Mouse (Mus musculus) heart, embryonic 13.5 days (tissue): ENCODE results near the gene Nop2. TPM values are rescaled to one million over a fixed set of nuclear protein-coding genes. Genes with fewer than 3 reads are reported as not detected.
"Not testable (repeated sequence)": the region's sequence is repeated elsewhere in the genome, so short reads cannot be mapped to it uniquely, and the experiment has no call there.

Source experiments
- ATAC-seq: fragments of 200-750 bp; cut with Nextera tagmentation; 2 replicates; pipeline ENCODE4 v1.8.0; 2017; ENCODE audit warnings: moderate TSS enrichment; ENCODE audit not compliant: insufficient number of reproducible peaks, low FRiP score, low TSS enrichment; ENCODE audit errors: extremely low read depth
- H3K27ac ChIP-seq: fragments of 300-500 bp; sonication (generic); replicated peaks from 2 replicates; pipeline ENCODE4 v1.5.1; 2015; ENCODE audit warnings: moderate library complexity, mild to moderate bottlenecking, inconsistent platforms
- H3K27me3 ChIP-seq: fragments of 300-500 bp; sonication (generic); replicated peaks from 2 replicates; pipeline ENCODE4 v1.6.1; 2015; ENCODE audit warnings: mild to moderate bottlenecking, inconsistent platforms
- H3K36me3 ChIP-seq: fragments of 300-500 bp; sonication (generic); 2 replicates; pipeline ENCODE4 v1.6.1; 2015; ENCODE audit warnings: mild to moderate bottlenecking, inconsistent platforms
- H3K4me1 ChIP-seq: fragments of 300-500 bp; sonication (generic); 2 replicates; pipeline ENCODE4 v1.6.1; 2015; ENCODE audit warnings: inconsistent platforms
- H3K4me2 ChIP-seq: fragments of 300-500 bp; sonication (generic); 2 replicates; pipeline ENCODE4 v1.6.1; 2015; ENCODE audit warnings: inconsistent platforms, mild to moderate bottlenecking, moderate library complexity
- H3K4me3 ChIP-seq: fragments of 300-500 bp; sonication (generic); 2 replicates; pipeline ENCODE4 v1.5.1; 2015; ENCODE audit warnings: moderate library complexity, mild to moderate bottlenecking, inconsistent platforms
- H3K9ac ChIP-seq: fragments of 300-500 bp; sonication (generic); 2 replicates; pipeline ENCODE4 v1.6.1; 2015; ENCODE audit warnings: inconsistent platforms, mild to moderate bottlenecking, moderate library complexity
- H3K9me3 ChIP-seq: fragments of 300-500 bp; sonication (generic); 2 replicates; pipeline ENCODE4 v1.6.1; 2016; ENCODE audit warnings: inconsistent platforms
- WGBS: fragments of 180-500 bp; shearing (Covaris S2); methylation state at CpG from one replicate; pipeline ENCODE4 v1.1.7; 2015; ENCODE audit warnings: mixed read lengths; 5-methylcytosine and 5-hydroxymethylcytosine counted together
- polyA plus RNA-seq: library from polyadenylated mRNA; unstranded; fragments of >200 nt; fragmentation: Nextera tagmentation; extraction: Ambion mirVana; gene quantifications from 2 replicates; pipeline ENCODE4 v1.2.1, GENCODE M21; 2015

The Nop2 gene
- polyA plus RNA-seq, 1 experiment from 2014 or later, result 42.7 TPM

DNA sequence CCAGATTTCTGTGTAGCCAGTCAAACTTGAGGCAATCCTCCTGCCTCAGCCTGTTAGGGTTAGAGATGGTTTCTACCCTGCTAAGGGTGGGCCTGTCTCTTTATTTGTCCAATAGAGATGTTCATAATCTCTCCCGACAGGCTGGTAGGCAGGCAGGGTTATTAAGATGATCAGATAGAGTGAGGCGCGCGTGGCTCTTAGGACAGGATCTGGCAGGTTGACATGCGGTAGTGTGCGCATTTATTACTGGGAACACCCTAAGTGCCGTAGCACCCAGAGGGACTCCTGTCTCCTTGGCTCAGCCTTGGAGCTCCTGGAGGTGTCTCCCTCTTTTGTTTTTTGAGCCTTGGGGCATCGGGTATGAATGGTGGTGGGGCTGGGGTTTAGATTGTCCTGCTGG lies 23.6 kb downstream of the Nop2 start:
- Histone ChIP-seq H3K4me1 (peaks cover 12% of the 10 kb centered on the region), H3K27me3 (no peaks in the 10 kb centered on the region), H3K36me3 (peaks cover 87% of the 10 kb centered on the region), H3K27ac (no peak overlapping the region), H3K4me3 (no peak overlapping the region), H3K4me2 (no peak overlapping the region), H3K9ac (no peak overlapping the region), H3K9me3 (no peaks in the 10 kb centered on the region)
- no peak for ATAC-seq
- 88% methylated on average over 8 of the region's 8 CpGs for WGBS

DNA sequence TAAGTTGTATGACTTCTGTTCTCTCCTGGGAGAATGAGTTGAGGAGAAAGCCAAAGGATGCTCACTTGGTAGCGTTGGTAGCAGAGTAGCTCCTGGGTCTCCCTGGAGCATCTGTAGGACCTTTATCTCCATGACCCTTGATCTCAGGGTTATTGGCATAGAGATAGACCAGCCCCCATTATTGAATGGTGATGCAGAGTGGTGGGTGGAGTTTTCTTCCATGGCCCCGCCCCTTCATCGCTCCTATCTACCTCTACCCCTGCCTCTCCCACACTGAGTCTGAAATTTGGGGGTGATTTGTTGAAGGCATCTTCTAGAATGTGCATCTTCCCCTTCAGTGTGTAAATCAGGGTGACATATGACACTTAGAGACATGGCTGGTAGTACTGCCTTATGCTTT lies 24.8 kb downstream of the Nop2 start:
- H3K27ac ChIP-seq, result no peak overlapping the region
- H3K27me3 ChIP-seq, result no peaks in the 10 kb centered on the region
- H3K4me2 ChIP-seq, result no peak overlapping the region
- WGBS, result 83% methylated on average over 3 of the region's 3 CpGs
- no peak for ATAC-seq
- H3K9me3 ChIP-seq, result no peaks in the 10 kb centered on the region
- peaks cover 19% of the 10 kb centered on the region for H3K4me1 ChIP-seq
- no peak overlapping the region for H3K4me3 ChIP-seq
- H3K36me3 ChIP-seq, result peaks cover 92% of the 10 kb centered on the region
- H3K9ac ChIP-seq, result no peak overlapping the region

GRCm38 (mm10) chr6:125156903-125157614 lies 25.4 kb downstream of the Nop2 start:
- peaks cover 25% of the 10 kb centered on the region for H3K4me1 ChIP-seq
- WGBS, result 74% methylated on average over 7 of the region's 7 CpGs
- peaks cover 91% of the 10 kb centered on the region for H3K36me3 ChIP-seq
- no peak for ATAC-seq
- 0 out of 2 replicates have a peak overlapping the region, but pooled peaks have one; percentile 44 for H3K9ac ChIP-seq
- H3K9me3 ChIP-seq, result no peaks in the 10 kb centered on the region
- no peak overlapping the region for H3K4me2 ChIP-seq
- H3K27me3 ChIP-seq, result no peaks in the 10 kb centered on the region
- no peak overlapping the region for H3K4me3 ChIP-seq
- H3K27ac ChIP-seq, result no peak overlapping the region

DNA sequence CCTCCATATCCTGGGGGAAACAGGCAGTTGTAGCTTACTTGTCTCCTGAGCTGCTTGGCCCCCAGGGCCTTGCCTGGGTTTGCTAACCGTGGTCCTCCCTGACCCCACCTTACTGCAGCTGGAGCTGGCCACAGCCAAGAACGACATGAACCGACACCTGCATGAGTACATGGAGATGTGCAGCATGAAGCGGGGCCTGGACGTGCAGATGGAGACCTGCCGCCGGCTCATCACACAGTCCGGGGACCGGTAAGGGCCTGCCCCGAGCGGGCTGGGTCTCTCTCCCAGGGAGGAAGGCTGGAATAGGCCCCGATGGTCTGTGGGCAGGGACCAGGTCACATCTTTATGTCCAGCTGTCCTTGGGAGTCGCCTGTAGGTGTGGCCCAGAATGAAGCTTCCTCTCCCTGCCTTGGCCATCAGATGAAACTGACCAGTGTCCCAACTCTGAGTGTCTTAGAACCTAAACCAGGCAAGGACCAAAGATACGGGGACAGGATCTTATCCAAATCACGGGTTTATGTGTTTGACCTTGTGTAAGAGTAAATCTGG lies 27.3 kb downstream of the Nop2 start:
- H3K9me3 ChIP-seq, result no peaks in the 10 kb centered on the region
- WGBS, result 82% methylated on average over 15 of the region's 15 CpGs
- peaks cover 90% of the 10 kb centered on the region for H3K36me3 ChIP-seq
- ATAC-seq, result no peak
- H3K27ac ChIP-seq, result no peak overlapping the region
- no peaks in the 10 kb centered on the region for H3K27me3 ChIP-seq
- H3K4me2 ChIP-seq, result no peak overlapping the region
- H3K9ac ChIP-seq, result no peak overlapping the region
- H3K4me3 ChIP-seq, result no peak overlapping the region
- H3K4me1 ChIP-seq, result peaks cover 37% of the 10 kb centered on the region

DNA sequence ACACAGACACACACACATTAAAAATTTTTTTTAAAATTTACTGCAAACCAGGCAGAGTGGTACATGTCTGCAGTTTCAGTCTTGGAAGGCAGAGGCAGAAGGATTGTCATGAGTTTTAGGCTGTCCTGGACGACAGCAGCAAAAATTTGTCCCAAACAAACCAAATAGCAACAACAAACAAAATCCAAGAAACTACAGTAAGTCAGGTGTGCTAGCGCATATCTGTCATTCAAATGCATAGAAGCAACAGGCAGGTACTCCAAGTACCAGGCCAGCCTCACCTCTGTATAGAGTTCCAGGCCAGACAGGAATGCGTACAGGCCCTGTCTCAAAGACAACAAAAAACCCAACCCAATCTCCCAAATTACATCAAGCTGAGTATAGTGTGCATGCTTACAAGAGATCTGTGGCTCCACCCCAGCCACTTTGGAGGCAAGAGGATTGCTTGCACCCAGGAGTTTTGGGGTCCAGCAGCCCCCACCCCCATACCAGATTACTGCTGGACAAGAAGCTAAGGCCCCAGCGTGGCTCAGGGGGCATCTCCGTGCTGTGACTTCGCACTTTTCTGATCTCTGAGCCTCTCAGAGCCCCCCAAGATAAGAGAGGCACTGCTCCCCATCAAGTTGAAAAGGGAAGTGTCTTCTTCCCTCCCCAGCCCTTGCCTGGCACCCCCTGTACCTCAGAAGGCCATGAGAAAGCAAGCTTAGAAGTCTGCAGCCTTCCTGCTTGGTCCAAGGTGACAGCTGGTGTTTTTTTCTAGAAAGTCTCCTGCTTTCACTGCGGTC lies 28.3 kb downstream of the Nop2 start:
- Histone ChIP-seq H3K27ac (peak overlapping the region; percentile 99), H3K9ac (peak overlapping the region; percentile 67), H3K9me3 (no peaks in the 10 kb centered on the region), H3K27me3 (no peaks in the 10 kb centered on the region), H3K4me2 (0 out of 2 replicates have a peak overlapping the region, but pooled peaks have one; percentile 2), H3K36me3 (peaks cover 91% of the 10 kb centered on the region), H3K4me3 (no peak overlapping the region), H3K4me1 (peaks cover 41% of the 10 kb centered on the region)
- 69% methylated on average over 7 of the region's 7 CpGs for WGBS
- ATAC-seq, result no peak

GRCm38 (mm10) chr6:125160558-125160853 lies 28.8 kb downstream of the Nop2 start:
- Histone ChIP-seq H3K36me3 (peaks cover 86% of the 10 kb centered on the region), H3K4me1 (peaks cover 41% of the 10 kb centered on the region), H3K9me3 (no peaks in the 10 kb centered on the region), H3K27ac (peak overlapping the region; percentile 99), H3K9ac (peak overlapping the region; percentile 67), H3K4me3 (0 out of 2 replicates have a peak overlapping the region, but pooled peaks have one; percentile 0), H3K27me3 (no peaks in the 10 kb centered on the region), H3K4me2 (no peak overlapping the region)
- WGBS, result 43% methylated on average over 10 of the region's 10 CpGs
- no peak for ATAC-seq

DNA sequence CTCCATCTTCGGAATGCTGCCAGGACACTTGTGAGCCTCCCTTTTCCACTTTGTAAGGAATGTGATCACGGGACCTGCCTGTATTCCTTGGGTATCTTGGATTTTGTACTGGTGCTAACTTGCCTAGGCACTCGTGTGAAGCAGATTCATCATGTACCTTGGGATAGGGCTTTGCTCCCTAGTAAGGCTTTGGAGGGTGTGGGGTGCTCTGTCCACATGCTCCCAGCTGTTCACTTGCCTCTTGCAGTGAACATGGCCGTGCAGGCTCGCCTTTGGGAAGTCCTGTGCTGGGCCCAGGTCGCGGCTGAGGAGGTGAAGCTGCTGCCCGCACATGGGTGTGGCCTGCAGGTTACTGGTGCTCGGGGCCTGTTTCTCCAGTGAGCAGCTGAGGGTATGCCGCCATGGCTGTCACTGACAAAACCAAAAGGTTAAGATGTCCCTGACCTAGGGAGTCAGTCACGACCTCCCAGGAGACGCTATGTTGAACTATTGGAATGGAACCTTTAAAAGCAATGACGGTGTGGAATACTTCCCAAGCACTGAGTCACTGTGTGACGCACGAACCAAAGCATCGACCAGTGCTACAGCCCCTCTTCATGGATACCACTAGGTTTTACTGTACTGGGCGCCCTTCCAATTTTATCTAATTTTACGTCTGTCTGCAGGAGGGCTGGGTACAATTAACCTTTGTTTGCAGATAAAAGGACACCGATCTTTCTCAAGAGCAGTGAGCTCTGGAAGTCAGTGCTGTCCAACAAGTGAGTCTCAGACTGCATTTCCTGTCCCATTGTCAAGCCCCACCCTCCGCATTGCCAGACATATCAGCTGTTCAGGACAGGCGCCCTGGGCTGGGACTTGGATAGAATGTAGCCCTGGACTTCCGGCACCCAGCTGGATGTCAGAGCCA lies 29.4 kb downstream of the Nop2 start:
- peaks cover 80% of the 10 kb centered on the region for H3K36me3 ChIP-seq
- H3K9ac ChIP-seq, result peak overlapping the region; percentile 67
- H3K4me3 ChIP-seq, result peak overlapping the region; percentile 98
- peaks cover 43% of the 10 kb centered on the region for H3K4me1 ChIP-seq
- WGBS, result 11% methylated on average over 22 of the region's 22 CpGs
- peak overlapping the region; percentile 99 for H3K27ac ChIP-seq
- H3K9me3 ChIP-seq, result no peaks in the 10 kb centered on the region
- ATAC-seq, result peak; percentile 5; the same call in 1 of the 2 replicates
- H3K4me2 ChIP-seq, result peak overlapping the region; percentile 73
- H3K27me3 ChIP-seq, result no peaks in the 10 kb centered on the region

DNA sequence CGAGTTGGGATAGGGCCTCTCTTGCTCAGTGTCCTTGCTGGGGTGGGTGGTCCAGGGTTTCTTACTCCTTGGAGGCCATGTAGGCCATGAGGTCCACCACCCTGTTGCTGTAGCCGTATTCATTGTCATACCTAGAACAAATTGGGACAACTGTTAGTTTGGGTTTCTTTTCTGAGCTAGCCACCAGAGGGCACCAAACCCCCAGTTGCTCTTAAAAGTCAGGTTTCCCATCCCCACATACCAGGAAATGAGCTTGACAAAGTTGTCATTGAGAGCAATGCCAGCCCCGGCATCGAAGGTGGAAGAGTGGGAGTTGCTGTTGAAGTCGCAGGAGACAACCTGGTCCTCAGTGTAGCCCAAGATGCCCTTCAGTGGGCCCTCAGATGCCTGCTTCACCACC lies 30.3 kb downstream of the Nop2 start:
- not testable (repeated sequence) for H3K27me3 ChIP-seq, H3K9me3 ChIP-seq, ATAC-seq
- H3K27ac ChIP-seq, result peak overlapping the region; percentile 99
- peak overlapping the region; percentile 73 for H3K4me2 ChIP-seq
- peak overlapping the region; percentile 79 for H3K9ac ChIP-seq
- 8% methylated on average over 4 of the region's 5 CpGs for WGBS
- peak overlapping the region; percentile 98 for H3K4me3 ChIP-seq
- H3K4me1 ChIP-seq, result peaks cover 51% of the 10 kb centered on the region
- H3K36me3 ChIP-seq, result peaks cover 71% of the 10 kb centered on the region

GRCm38 (mm10) chr6:125162615-125163305 lies 31.1 kb downstream of the Nop2 start:
- WGBS, result 50% methylated on average over 13 of the region's 16 CpGs
- not testable (repeated sequence) for ATAC-seq, H3K9me3 ChIP-seq, H3K27me3 ChIP-seq
- H3K4me2 ChIP-seq, result peak overlapping the region; percentile 73
- H3K4me1 ChIP-seq, result peaks cover 59% of the 10 kb centered on the region
- peak overlapping the region; percentile 99 for H3K27ac ChIP-seq
- peak overlapping the region; percentile 98 for H3K4me3 ChIP-seq
- peaks cover 69% of the 10 kb centered on the region for H3K36me3 ChIP-seq
- H3K9ac ChIP-seq, result peak overlapping the region; percentile 79

DNA sequence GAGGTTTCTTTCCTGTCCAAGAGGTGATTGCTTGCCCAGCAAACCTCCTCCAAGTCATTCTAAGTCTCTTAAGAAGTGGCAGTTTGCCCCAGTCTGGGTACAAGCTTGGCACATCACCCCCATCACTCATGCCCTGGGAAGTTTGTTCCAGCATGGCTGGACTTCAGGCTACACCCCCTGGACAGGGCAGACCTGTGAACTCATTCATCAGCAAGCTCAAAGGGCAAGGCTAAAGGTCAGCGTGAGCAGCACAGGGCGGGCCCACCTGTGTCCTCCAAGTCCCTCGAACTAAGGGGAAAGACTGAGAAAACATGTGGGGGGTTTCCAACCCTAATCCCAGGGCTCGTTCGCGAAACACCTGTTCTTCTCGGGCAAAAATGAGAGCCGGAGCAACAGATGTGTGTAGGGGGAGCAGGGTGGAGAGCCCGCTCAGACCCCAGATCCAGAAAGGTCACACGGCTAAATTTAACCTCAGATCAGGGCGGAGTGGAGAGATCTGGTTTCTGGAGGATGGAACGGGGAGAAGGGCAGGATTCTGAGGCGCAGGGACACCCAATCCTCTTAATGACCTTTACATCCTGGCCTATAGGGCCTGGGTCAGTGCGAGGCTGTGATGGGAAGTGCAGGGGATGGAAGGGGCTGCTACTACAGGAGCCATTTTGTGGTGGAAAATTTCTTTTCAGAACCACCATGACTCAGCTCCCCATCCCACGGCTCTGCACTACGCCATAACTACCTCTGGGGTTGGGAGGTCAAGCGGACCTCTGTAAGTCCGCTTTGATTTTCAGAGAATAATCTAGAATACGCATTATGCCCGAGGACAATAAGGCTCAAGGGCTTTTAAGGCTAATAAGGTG lies 32.3 kb downstream of the Nop2 start:
- no peak for ATAC-seq

More for the DNA sequence above, 32.3 kb downstream of the Nop2 start:
- H3K9me3 ChIP-seq, result no peaks in the 10 kb centered on the region
- WGBS, result 4% methylated on average over 20 of the region's 20 CpGs
- H3K4me3 ChIP-seq, result peak overlapping the region; percentile 98
- peak overlapping the region; percentile 100 for H3K9ac ChIP-seq
- peak overlapping the region; percentile 73 for H3K4me2 ChIP-seq
- H3K4me1 ChIP-seq, result peaks cover 69% of the 10 kb centered on the region
- H3K36me3 ChIP-seq, result peaks cover 71% of the 10 kb centered on the region
- H3K27me3 ChIP-seq, result no peaks in the 10 kb centered on the region
- peak overlapping the region; percentile 99 for H3K27ac ChIP-seq
